Mouse (Mus musculus) intestine, embryonic 16.5 days (tissue): ENCODE measurements around the gene Gemin2. TPM values are rescaled to one million over a fixed set of nuclear protein-coding genes. Genes with fewer than 3 reads are reported as not detected.
A peak's percentile ranks its signal among the peaks of the same experiment; 100 is the strongest.
"Not testable (repeated sequence)": the region's sequence is repeated elsewhere in the genome, so short reads cannot be mapped to it uniquely, and the experiment has no call there.

Experiments used
- ATAC-seq: fragments of 200-750 bp; cut with Nextera tagmentation; 2 replicates; pipeline ENCODE4 v1.8.0; 2017; ENCODE audit warnings: moderate TSS enrichment, moderate library complexity
- H3K27ac ChIP-seq: fragments of 300-500 bp; sonication (generic); 2 replicates; pipeline ENCODE4 v1.5.1; 2014; ENCODE audit warnings: mild to moderate bottlenecking, low read length
- H3K27me3 ChIP-seq: fragments of 300-500 bp; sonication (generic); replicated peaks from 2 replicates; pipeline ENCODE4 v1.6.1; 2014; ENCODE audit warnings: low read length, control low read depth, mixed read lengths; ENCODE audit not compliant: control insufficient read depth, insufficient read depth
- H3K36me3 ChIP-seq: fragments of 300-500 bp; sonication (generic); 2 replicates; pipeline ENCODE4 v1.6.1; 2014; ENCODE audit warnings: low read length, control low read depth; ENCODE audit not compliant: control insufficient read depth, insufficient read depth
- H3K4me1 ChIP-seq: fragments of 300-500 bp; sonication (generic); 2 replicates; pipeline ENCODE4 v1.6.1; 2014; ENCODE audit warnings: low read length, control low read depth, mixed read lengths; ENCODE audit not compliant: control insufficient read depth, insufficient read depth
- H3K4me2 ChIP-seq: fragments of 300-500 bp; sonication (generic); 2 replicates; pipeline ENCODE4 v1.6.1; 2014; ENCODE audit warnings: low read depth, low read length, control low read depth
- H3K4me3 ChIP-seq: fragments of 300-500 bp; sonication (generic); 2 replicates; pipeline ENCODE4 v1.5.1; 2014; ENCODE audit warnings: mild to moderate bottlenecking, low read length
- H3K9ac ChIP-seq: fragments of 300-500 bp; sonication (generic); 2 replicates; pipeline ENCODE4 v1.6.1; 2014; ENCODE audit warnings: low read depth, low read length
- H3K9me3 ChIP-seq: fragments of 300-500 bp; sonication (generic); 2 replicates; pipeline ENCODE4 v1.6.1; 2016; ENCODE audit warnings: low read length, control low read depth; ENCODE audit not compliant: control insufficient read depth
- whole genome bisulfite sequencing: fragments of 180-500 bp; shearing (Covaris S2); extraction: QIAGEN DNeasy Blood & Tissue Kit; methylation state at CpG from one replicate; pipeline ENCODE4 v1.1.7; 2014; 5-methylcytosine and 5-hydroxymethylcytosine counted together
- polyA plus RNA-seq: library from polyadenylated mRNA; unstranded; fragments of >200 nt; fragmentation: Nextera tagmentation; extraction: Ambion mirVana; gene quantifications from 2 replicates; pipeline ENCODE4 v1.2.1, GENCODE M21; 2015

The Gemin2 gene
- polyA plus RNA-seq, result 17.6 and 20.3 TPM in 2 replicates

DNA sequence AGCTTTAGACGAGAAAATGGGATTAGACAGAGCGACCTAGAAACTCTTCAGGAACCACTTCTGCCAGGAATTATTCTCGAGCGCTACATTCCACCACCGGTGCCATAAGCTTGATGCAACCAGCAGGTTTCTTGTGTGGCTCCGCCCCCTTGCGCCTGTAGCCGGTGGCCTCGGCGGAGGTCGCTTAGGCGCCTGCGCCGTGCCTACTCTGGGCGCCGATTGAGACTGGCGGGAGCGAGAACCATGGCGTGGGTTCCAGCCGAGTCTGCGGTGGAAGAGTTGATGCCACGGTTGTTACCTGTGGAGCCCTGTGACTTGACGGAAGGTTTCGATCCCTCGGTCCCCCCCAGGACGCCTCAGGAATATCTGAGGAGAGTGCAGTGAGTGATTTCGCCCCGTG is at the start of gene Gemin2:
Gene Gemin2, plus strand, starts transcription at position 160 of the 400 bp plus-strand sequence.
- peak within 1 kb of the TSS; percentile 71 for H3K27ac ChIP-seq
- no peaks in the 10 kb centered on the region for H3K27me3 ChIP-seq
- H3K36me3 ChIP-seq, result no peaks in the 10 kb centered on the region
- peak within 1 kb of the TSS; percentile 72 for H3K4me3 ChIP-seq
- peak within 1 kb of the TSS; percentile 89 for H3K9ac ChIP-seq
- WGBS, result under 1% methylated on average over 28 of the region's 28 CpGs
- peak within 1 kb of the TSS; percentile 69 for H3K4me2 ChIP-seq
- ATAC-seq, result peak; percentile 73
- peaks cover 12% of the 10 kb centered on the region for H3K4me1 ChIP-seq
- H3K9me3 ChIP-seq, result no peaks in the 10 kb centered on the region

DNA sequence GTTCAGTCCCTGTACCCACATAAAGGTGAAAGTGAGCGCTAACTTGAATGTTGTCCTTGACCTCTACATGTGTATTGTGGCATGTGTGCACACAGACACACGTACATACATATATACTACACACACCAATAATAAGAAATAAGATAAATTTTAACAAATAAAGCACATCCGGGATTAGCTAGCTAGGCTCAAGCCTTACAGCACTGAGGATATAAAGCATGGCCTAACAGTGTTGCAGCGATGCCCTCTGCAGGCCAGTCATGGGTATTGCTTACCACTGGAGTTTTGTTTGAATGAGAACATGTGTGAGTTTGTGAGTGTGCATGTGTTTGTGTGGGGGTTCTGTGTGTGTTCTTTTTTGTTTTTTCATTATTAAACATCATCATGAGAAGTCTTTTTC is 48.6 kb upstream of the Gemin2 start:
- no peaks in the 10 kb centered on the region for H3K27me3 ChIP-seq
- H3K4me2 ChIP-seq, result no peak overlapping the region
- no peak overlapping the region for H3K27ac ChIP-seq
- H3K9me3 ChIP-seq, result no peaks in the 10 kb centered on the region
- ATAC-seq, result peak; percentile 27; the same call in 1 of the 2 replicates
- no peak overlapping the region for H3K9ac ChIP-seq
- WGBS, result 66% methylated on average over 4 of the region's 4 CpGs
- no peaks in the 10 kb centered on the region for H3K4me1 ChIP-seq
- no peak overlapping the region for H3K4me3 ChIP-seq
- peaks cover 15% of the 10 kb centered on the region for H3K36me3 ChIP-seq

DNA sequence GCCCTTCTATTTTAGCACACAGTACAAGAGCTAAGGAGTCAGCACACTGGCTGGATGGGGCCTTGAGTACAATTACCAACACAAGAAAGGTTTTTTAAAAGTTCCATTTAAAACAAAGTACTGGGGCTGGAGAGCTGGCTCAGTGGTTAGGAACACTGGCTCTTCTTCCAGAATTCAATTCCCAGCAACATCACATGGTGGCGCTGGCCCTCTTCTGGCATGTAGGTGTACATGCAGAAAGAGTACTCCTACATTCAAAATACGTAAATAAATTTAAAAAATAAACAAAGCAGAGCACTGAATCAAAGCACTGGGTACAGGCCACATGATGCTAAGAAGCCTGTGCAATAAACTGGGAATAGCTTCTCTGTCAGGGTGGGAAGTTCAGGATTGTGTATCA is 36.2 kb upstream of the Gemin2 start:
- Histone ChIP-seq H3K4me1 (no peaks in the 10 kb centered on the region), H3K27me3 (no peaks in the 10 kb centered on the region), H3K27ac (no peak overlapping the region), H3K9me3 (no peaks in the 10 kb centered on the region), H3K36me3 (peaks cover 9% of the 10 kb centered on the region; the same call in 1 of the 2 replicates), H3K4me2 (no peak overlapping the region), H3K9ac (no peak overlapping the region), H3K4me3 (no peak overlapping the region)
- WGBS, result 69% methylated on average over 2 of the region's 2 CpGs
- no peak for ATAC-seq

DNA sequence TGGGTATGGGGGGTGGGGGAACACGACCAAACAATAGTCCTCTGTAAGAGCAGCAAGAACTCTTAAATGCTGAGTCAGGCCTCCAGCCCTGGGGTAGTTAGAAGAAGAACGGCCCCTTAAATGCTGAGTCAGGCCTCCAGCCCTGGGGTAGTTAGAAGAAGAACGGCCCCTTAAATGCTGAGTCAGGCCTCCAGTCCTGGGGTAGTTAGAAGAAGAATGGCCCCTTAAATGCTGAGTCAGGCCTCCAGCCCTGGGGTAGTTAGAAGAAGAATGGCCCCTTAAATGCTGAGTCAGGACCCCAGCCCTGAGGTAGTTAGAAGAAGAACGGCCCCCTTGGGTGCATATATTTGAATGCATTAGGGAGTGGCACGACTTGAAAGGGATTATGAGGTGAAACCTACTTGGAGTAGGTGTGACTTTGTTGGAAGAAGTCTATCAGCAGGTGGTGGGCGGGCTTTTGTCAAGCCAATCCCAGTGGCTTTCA is 32.0 kb upstream of the Gemin2 start:
- not testable (repeated sequence) for ATAC-seq, H3K4me3 ChIP-seq, H3K27me3 ChIP-seq, H3K4me1 ChIP-seq, H3K4me2 ChIP-seq, H3K9ac ChIP-seq, H3K27ac ChIP-seq, H3K9me3 ChIP-seq
- H3K36me3 ChIP-seq, result peaks cover 14% of the 10 kb centered on the region; the same call in 1 of the 2 replicates
- WGBS, result 69% methylated on average over 6 of the region's 6 CpGs

DNA sequence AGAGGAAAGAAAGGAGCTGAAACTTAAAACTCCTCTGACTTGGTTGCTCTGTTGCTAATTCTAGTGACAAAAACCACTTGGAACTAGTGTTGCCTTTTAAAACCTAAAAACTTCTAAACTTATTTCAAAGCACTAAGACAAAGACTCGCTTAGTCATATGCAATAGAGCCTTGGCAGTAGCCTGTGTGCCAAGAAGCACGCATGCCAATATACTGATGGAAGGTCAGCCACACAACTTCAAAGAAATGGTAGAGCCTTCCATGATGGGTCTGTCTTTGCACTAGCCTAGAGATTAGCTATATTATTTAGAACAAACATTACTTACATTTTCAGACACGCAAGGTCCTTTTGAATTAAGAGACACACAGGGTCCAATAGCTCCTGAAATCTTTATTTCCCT is 27.4 kb upstream of the Gemin2 start:
- 97% methylated on average over 3 of the region's 3 CpGs for WGBS
- Histone ChIP-seq H3K9ac (no peak overlapping the region), H3K4me1 (no peaks in the 10 kb centered on the region), H3K36me3 (peaks cover 17% of the 10 kb centered on the region; the same call in 1 of the 2 replicates), H3K27me3 (no peaks in the 10 kb centered on the region), H3K27ac (no peak overlapping the region), H3K9me3 (no peaks in the 10 kb centered on the region), H3K4me2 (no peak overlapping the region), H3K4me3 (no peak overlapping the region)
- no peak for ATAC-seq

DNA sequence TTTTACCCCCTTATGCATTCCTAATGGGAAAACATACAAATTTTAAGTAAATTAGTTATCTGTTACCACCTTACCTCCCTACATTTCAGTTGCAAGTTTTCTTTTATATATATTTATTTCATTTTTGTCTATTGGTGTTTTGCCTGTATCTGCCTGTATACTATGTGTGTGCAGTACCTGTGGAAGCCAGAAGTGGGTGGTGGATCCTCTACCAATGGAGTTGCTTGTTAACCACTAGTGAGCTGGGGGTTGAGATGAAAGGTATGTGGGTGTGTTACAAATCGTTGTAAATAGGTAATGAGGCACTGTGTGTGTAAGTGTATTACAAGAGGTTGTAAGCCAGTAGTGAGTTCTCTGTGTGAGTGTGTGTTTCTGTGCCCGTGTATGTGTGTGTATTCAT is 2.7 kb upstream of the Gemin2 start:
- H3K4me2 ChIP-seq, result peak overlapping the region; percentile 71
- 58% methylated on average over 2 of the region's 2 CpGs for WGBS
- H3K4me3 ChIP-seq, result peak overlapping the region; percentile 81
- ATAC-seq, result no peak
- H3K27me3 ChIP-seq, result no peaks in the 10 kb centered on the region
- peak overlapping the region; percentile 48; the same call in 1 of the 2 replicates for H3K27ac ChIP-seq
- H3K36me3 ChIP-seq, result peaks cover 4% of the 10 kb centered on the region; the same call in 1 of the 2 replicates
- H3K9me3 ChIP-seq, result no peaks in the 10 kb centered on the region
- 0 out of 2 replicates have a peak overlapping the region, but pooled peaks have one; percentile 90 for H3K9ac ChIP-seq
- peaks cover 12% of the 10 kb centered on the region for H3K4me1 ChIP-seq

DNA sequence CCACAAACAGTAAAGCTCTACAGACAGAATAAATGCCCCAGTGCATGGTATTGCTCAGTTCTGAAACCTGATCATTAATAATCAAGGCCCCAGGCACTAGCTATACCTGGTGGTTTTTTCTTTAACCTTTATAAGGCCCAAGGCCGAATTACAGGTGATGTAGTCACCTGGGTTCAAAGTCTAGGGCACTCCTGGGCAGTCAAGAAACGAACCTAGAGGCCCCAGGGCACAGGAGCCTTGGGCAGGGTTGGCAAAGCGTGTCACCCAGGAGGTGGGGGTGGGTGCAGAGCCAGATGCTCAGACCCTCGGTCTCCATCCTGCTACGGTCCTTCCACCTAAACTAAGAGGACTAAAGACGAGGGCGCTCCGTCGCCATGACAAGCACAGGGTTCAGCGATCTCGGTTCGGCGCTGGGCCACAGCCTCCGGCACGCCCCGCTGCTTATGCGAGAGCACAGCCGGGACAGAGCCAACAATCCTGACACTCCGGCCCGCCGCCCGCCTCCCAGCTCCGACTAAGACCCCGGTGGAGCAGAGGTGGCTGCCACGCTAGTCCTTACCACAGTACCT is 1.8 kb upstream of the Gemin2 start:
- peaks cover 12% of the 10 kb centered on the region for H3K4me1 ChIP-seq
- peak overlapping the region; percentile 71 for H3K4me2 ChIP-seq
- peak; percentile 78 for ATAC-seq
- H3K36me3 ChIP-seq, result peaks cover 4% of the 10 kb centered on the region; the same call in 1 of the 2 replicates
- H3K27ac ChIP-seq, result peak overlapping the region; percentile 97
- no peaks in the 10 kb centered on the region for H3K9me3 ChIP-seq
- 0% methylated on average over 25 of the region's 25 CpGs for WGBS
- peak overlapping the region; percentile 90 for H3K9ac ChIP-seq
- H3K27me3 ChIP-seq, result no peaks in the 10 kb centered on the region
- peak overlapping the region; percentile 81 for H3K4me3 ChIP-seq

DNA sequence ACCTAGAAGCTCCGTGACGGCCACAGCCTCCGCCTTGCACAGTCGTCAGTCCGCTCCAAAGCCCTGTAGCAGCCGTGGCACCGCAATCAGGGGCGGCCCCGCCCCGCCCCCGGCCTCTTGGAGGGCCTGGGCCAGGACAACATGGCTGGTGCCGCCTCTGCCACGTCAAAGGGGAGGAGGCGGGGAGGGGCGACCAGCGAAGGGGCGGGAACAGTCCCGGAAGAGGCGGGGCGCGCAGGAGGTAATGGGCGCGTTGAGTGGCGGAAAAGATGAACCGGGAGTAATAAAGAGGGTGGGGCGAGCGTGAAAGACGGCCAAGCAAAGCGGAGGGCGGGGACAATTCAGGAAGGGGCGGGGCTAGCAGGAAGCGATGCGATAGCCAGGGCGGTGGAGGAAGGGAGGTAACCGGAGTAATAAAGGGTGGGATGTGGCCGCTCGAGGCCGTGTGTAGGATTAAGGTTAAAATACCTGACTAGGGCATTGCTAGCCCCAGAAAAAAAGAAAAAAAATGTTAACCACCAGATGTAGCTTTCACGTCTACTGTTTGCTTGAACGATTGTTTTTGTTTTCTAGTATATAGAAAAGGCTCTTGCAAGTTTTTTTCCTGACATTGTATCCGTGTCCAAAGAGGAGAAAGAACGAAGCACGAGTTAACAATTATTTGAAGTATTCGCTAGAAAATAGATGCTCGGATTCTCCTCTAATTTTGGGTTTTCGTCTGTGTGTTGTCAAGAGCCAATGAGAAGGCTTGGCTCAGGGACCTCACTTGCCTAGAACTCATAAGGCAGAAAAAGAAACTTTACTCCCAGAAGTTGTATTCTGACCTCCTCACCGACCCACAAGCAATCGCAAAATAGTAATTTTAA is 1.1 kb upstream of the Gemin2 start, which contains the start of gene Sec23a:
Gene Sec23a, minus strand, starts transcription at position 174 of the 866 bp plus-strand sequence.
- 1% methylated on average over 48 of the region's 48 CpGs for WGBS

DNA sequence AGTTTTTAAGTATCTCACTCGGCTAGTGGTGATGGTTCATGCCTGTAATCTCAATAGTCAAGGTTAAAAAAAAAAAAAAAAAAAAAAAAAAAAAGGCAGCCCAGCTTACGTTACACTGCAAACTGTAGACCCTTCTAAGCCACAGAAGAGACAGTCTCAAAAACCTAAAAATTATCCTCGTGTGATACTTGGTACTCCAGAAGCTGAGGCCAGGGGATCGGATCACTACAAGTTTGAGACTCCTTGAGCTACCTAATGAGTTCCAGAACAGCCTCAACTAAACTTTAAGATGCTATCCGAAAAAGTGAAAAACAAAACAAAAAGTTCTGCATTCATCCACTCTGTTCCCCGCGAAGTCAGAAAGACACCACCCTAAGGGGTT is 492 bp upstream of the Gemin2 start:
- WGBS, result 2% methylated on average over 7 of the region's 7 CpGs

More for the DNA sequence above, 1.1 kb upstream of the Gemin2 start, which contains the start of gene Sec23a:
- Histone ChIP-seq H3K27me3 (no peaks in the 10 kb centered on the region), H3K27ac (peak within 1 kb of the TSS; percentile 97), H3K4me1 (peaks cover 12% of the 10 kb centered on the region), H3K9me3 (no peaks in the 10 kb centered on the region), H3K9ac (peak within 1 kb of the TSS; percentile 90), H3K4me2 (peak within 1 kb of the TSS; percentile 71), H3K36me3 (no peaks in the 10 kb centered on the region), H3K4me3 (peak within 1 kb of the TSS; percentile 81)
- peak; percentile 97 for ATAC-seq

More for the DNA sequence above, 492 bp upstream of the Gemin2 start:
- Histone ChIP-seq H3K27me3 (no peaks in the 10 kb centered on the region), H3K36me3 (no peaks in the 10 kb centered on the region), H3K4me1 (peaks cover 12% of the 10 kb centered on the region), H3K9me3 (no peaks in the 10 kb centered on the region), H3K4me3 (peak overlapping the region; percentile 72), H3K27ac (peak overlapping the region; percentile 71), H3K4me2 (peak overlapping the region; percentile 69), H3K9ac (peak overlapping the region; percentile 89)
- ATAC-seq, result no peak
